Mouse (Mus musculus) liver, adult 2 months (tissue): ENCODE measurements around the gene Nudt2. TPM values are rescaled to one million over a fixed set of nuclear protein-coding genes. Genes with fewer than 3 reads are reported as not detected.

Source experiments
- DNase-seq: peaks from one replicate; pipeline ENCODE4 v3.0.0-alpha.2; 2011; ENCODE audit warnings: low read depth, low spot score; ENCODE audit errors: extremely low read depth
- H3K27ac ChIP-seq: fragments of 200-500 bp; replicated peaks from 2 replicates; pipeline ENCODE4 v1.5.1; 2012; ENCODE audit warnings: low read depth, mild to moderate bottlenecking, control low read depth, inconsistent platforms, low read length; ENCODE audit not compliant: insufficient read depth
- H3K27me3 ChIP-seq: fragments of 200-500 bp; 2 replicates; pipeline ENCODE4 v1.6.1; 2012; ENCODE audit warnings: mild to moderate bottlenecking, moderate library complexity, low read length, inconsistent platforms; ENCODE audit not compliant: control insufficient read depth, insufficient read depth
- H3K36me3 ChIP-seq: fragments of 200-500 bp; 2 replicates; pipeline ENCODE4 v1.6.1; 2012; ENCODE audit warnings: low read length, inconsistent platforms; ENCODE audit not compliant: control insufficient read depth, insufficient read depth
- H3K4me1 ChIP-seq: fragments of 200-500 bp; 2 replicates; pipeline ENCODE4 v1.6.1; 2011; ENCODE audit warnings: low read length; ENCODE audit not compliant: control insufficient read depth, insufficient read depth
- H3K4me3 ChIP-seq: fragments of 200-500 bp; 2 replicates; pipeline ENCODE4 v1.5.1; 2011; ENCODE audit warnings: low read depth, mild to moderate bottlenecking, control low read depth, low read length, moderate library complexity; ENCODE audit not compliant: insufficient read depth
- H3K79me2 ChIP-seq: fragments of 200-500 bp; 2 replicates; pipeline ENCODE4 v1.6.1; 2012; ENCODE audit warnings: inconsistent platforms, mild to moderate bottlenecking, low read length, moderate library complexity; ENCODE audit not compliant: control insufficient read depth, insufficient read depth
- H3K9ac ChIP-seq: fragments of 200-500 bp; 2 replicates; pipeline ENCODE4 v1.6.1; 2012; ENCODE audit warnings: low read depth, mild to moderate bottlenecking, control low read depth, inconsistent platforms, low read length
- CTCF ChIP-seq: fragments of 200-500 bp; IDR thresholded peaks from 2 replicates; pipeline ENCODE4 v1.5.1; 2011; ENCODE audit warnings: low read depth, low read length, control low read depth
- POLR2A ChIP-seq: fragments of 200-500 bp; IDR thresholded peaks from 2 replicates; pipeline ENCODE4 v1.6.1; 2011; ENCODE audit warnings: low read length, control low read depth; ENCODE audit not compliant: insufficient read depth; ENCODE audit errors: extremely low read depth
- WGBS: fragments of 180-500 bp; shearing (Covaris S2); methylation state at CpG from one replicate; pipeline ENCODE4 v1.1.7; 2018; 5-methylcytosine and 5-hydroxymethylcytosine counted together
- polyA plus RNA-seq: library from polyadenylated mRNA; depleted of rRNA; stranded (reverse); fragments of >200 nt; gene quantifications from 2 replicates; pipeline ENCODE4 v1.2.3, GENCODE M21; 2012
- total RNA-seq: library from RNA; depleted of rRNA; stranded (reverse); fragments of >200 nt; gene quantifications from 2 replicates; pipeline ENCODE4 v1.2.3, GENCODE M21; 2014

Gene Nudt2
- total and polyA plus RNA-seq, 2 experiments, result 18.3 to 33.9 TPM

GRCm38 (mm10) chr4:41518349-41518748 lies 53.4 kb downstream of the Nudt2 start:
- WGBS, result 92% methylated on average over 7 of the region's 7 CpGs
- DNase-seq, result no peak
- Histone ChIP-seq H3K79me2 (no peaks in the 10 kb centered on the region), H3K27me3 (no peaks in the 10 kb centered on the region), H3K36me3 (no peaks in the 10 kb centered on the region), H3K9ac (no peak overlapping the region), H3K4me3 (no peak overlapping the region), H3K27ac (no peak overlapping the region), H3K4me1 (no peaks in the 10 kb centered on the region)
- TF ChIP-seq POLR2A (no peak), CTCF (no peak)

DNA sequence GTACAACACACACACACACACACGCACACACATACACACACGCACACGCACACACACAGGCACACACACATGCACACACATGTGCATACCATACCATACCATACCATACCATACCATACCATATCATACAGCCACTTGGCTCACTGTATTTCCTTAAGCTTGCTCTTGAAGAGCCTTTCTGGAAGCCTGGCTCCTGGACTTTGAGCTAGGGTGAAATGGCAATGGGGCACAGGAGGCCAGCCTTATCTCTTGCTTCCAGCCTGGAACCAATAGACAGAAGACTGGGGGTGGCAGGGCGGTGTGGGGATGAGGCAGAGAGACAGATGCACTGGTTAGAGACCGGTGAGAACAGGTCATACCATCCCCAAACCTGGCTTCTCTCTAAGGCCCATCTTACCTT lies 54.2 kb downstream of the Nudt2 start:
- no peak overlapping the region for H3K4me3 ChIP-seq

GRCm38 (mm10) chr4:41520641-41521040 lies 55.7 kb downstream of the Nudt2 start:
- H3K27ac ChIP-seq, result no peak overlapping the region
- TF ChIP-seq CTCF (no peak), POLR2A (no peak)
- H3K9ac ChIP-seq, result no peak overlapping the region
- no peak for DNase-seq
- WGBS, result 68% methylated on average over 14 of the region's 14 CpGs
- no peaks in the 10 kb centered on the region for H3K36me3 ChIP-seq
- no peak overlapping the region for H3K4me3 ChIP-seq
- H3K79me2 ChIP-seq, result no peaks in the 10 kb centered on the region
- no peaks in the 10 kb centered on the region for H3K27me3 ChIP-seq
- H3K4me1 ChIP-seq, result 0 out of 2 replicates have a peak, but pooled peaks cover 2% of the 10 kb centered on the region

More for the DNA sequence above, 54.2 kb downstream of the Nudt2 start:
- TF ChIP-seq POLR2A (no peak), CTCF (no peak)
- DNase-seq, result no peak
- no peaks in the 10 kb centered on the region for H3K4me1 ChIP-seq
- no peaks in the 10 kb centered on the region for H3K27me3 ChIP-seq
- H3K79me2 ChIP-seq, result no peaks in the 10 kb centered on the region
- H3K36me3 ChIP-seq, result no peaks in the 10 kb centered on the region
- WGBS, result 92% methylated on average over 5 of the region's 5 CpGs
- no peak overlapping the region for H3K9ac ChIP-seq
- no peak overlapping the region for H3K27ac ChIP-seq

DNA sequence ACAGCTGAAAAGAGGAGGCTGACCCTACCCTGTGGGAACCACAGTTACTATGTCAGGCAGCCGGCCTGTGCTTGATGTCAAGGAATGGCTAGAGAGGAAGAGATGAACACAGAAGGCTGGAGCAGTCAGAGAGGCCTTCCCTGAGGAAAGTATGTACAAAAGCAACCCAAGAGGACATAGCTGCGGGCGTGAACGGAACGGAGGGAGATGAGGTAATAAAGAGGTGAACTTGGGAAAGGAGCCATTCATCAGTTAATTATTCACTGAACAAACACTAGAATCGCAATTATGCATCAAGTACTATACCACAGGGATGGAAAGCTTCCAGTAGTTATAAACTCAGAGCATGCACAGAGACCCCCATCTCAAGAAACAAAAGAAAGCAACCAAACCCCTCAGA lies 57.2 kb downstream of the Nudt2 start:
- WGBS, result 53% methylated on average over 6 of the region's 6 CpGs

GRCm38 (mm10) chr4:41522788-41523187 lies 57.8 kb downstream of the Nudt2 start:
- Histone ChIP-seq H3K9ac (no peak overlapping the region), H3K27ac (no peak overlapping the region), H3K79me2 (no peaks in the 10 kb centered on the region), H3K4me3 (no peak overlapping the region), H3K4me1 (peaks cover 4% of the 10 kb centered on the region; the same call in 1 of the 2 replicates), H3K36me3 (no peaks in the 10 kb centered on the region), H3K27me3 (no peaks in the 10 kb centered on the region)
- DNase-seq, result peak; percentile 53
- TF ChIP-seq CTCF (0 out of 2 replicates have a peak, but pooled peaks have one; percentile 8), POLR2A (no peak)
- 57% methylated on average over 5 of the region's 5 CpGs for WGBS

More for the DNA sequence above, 57.2 kb downstream of the Nudt2 start:
- TF ChIP-seq POLR2A (no peak), CTCF (no peak)
- H3K4me1 ChIP-seq, result 0 out of 2 replicates have a peak, but pooled peaks cover 2% of the 10 kb centered on the region
- H3K4me3 ChIP-seq, result no peak overlapping the region
- H3K36me3 ChIP-seq, result no peaks in the 10 kb centered on the region
- no peak for DNase-seq
- H3K27ac ChIP-seq, result no peak overlapping the region
- H3K79me2 ChIP-seq, result no peaks in the 10 kb centered on the region
- H3K9ac ChIP-seq, result no peak overlapping the region
- no peaks in the 10 kb centered on the region for H3K27me3 ChIP-seq

GRCm38 (mm10) chr4:41523839-41524238 lies 58.9 kb downstream of the Nudt2 start:
- Histone ChIP-seq H3K9ac (no peak overlapping the region), H3K4me1 (peaks cover 7% of the 10 kb centered on the region), H3K79me2 (no peaks in the 10 kb centered on the region), H3K4me3 (no peak overlapping the region), H3K27me3 (no peaks in the 10 kb centered on the region), H3K27ac (no peak overlapping the region), H3K36me3 (no peaks in the 10 kb centered on the region)
- 85% methylated on average over 7 of the region's 7 CpGs for whole genome bisulfite sequencing
- TF ChIP-seq CTCF (no peak), POLR2A (no peak)
- DNase-seq, result no peak
